Mouse (Mus musculus): ENCODE measurements around the gene Mbtd1.

Gene Mbtd1

GRCm38 (mm10) chr11:93948887-93949567 is 63.4 kb downstream of the Mbtd1 start:
- in situ Hi-C loops (cut with MseI, MboI), result no loop called here

DNA sequence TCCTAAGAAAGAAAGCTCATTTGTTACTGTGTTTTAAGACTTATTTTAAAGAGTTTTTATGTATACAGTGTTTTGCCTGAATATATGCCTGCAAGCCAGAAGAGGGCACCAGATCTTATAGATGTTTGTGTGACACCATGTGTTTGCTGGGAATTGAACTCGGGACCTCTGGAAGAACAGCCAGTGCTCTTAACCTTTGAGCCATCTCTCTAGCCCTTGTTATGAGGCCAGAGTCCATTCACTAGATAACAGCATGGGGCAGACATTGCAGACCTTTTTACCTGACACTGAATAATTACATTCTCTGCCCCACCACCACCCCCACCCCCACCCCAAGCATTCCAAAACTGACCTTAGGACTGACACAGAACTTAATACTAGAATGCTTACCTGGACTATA is 64.4 kb downstream of the Mbtd1 start:
- in situ Hi-C loops (cut with MseI, MboI), result no loop called here

DNA sequence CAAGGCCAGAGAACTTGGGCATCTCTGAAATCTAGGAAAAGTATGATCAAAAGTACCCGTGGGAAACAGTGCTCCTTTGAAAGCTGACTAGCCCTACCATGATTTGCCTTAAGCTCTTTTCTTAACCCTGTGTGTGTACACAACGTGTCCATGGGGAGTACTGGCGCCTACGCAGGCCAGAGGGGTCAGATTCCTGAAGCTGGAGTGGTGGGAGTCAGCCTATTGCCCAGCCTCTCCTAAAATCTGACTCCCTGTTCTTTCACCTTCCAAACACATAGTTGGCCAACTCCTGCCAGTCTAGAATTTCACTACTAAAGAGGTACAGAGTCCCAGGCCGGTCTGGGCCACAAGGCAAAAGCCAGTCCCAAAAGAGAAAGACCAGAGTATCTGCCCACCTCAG is 66.7 kb downstream of the Mbtd1 start:
- in situ Hi-C loops (cut with MseI, MboI), result no loop called here

DNA sequence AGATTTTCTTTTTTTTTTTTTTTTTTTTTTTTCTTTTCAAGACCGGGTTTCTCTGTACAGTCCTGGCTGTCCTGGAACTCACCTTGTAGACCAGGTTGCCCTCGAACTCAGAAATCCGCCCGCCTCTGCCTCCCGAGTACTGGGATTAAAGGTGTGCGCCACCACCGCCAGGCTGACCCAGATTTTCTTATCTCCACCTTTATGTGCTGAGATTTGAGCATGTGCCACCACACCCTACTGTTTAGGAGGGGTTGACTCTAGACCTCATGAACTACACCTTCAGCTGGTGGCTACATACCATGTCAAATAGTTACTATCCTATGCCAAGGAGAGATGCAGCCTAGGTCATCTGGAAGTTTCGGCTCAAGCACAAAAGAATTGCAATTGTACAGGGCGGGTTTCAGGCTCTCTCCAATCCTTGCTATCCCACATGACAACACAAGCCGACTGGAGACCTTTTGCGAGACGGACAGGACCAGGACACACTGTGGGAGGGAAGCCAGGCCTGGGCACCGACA is 69.1 kb downstream of the Mbtd1 start:
- in situ Hi-C loops (cut with MseI, MboI), result no loop called here

GRCm38 (mm10) chr11:93955256-93956150 is 69.9 kb downstream of the Mbtd1 start:
- in situ Hi-C loops (cut with MseI, MboI), result no loop called here

- in situ Hi-C loops (cut with MseI, MboI), result no loop called here
These were observed 70.5 kb downstream of the Mbtd1 start, which contains the start of gene Nme2 for GRCm38 (mm10) chr11:93956159-93956558. Nme2 (minus strand) TSS chr11:93956259.

GRCm38 (mm10) chr11:93957031-93957555 is 71.4 kb downstream of the Mbtd1 start:
- in situ Hi-C loops (cut with MseI, MboI), result no loop called here

DNA sequence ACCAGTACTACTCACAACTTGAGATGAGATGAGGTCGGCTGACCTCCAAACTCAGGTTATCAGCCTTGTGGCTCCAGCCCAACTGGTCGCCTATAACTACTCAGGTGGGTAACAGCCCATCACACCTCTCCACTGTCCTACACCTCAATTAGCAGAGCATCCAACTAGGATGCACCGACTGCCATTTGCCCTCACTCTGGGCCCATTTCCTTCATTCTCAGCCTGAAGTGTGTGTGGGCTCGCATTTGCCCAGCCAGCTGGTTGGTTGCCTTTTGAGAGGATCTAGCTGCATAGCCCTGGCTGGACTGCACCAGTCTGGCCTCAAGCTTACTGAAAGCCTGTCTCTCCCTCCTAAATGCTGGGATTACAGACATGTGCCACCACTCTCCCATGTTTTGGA is 72.1 kb downstream of the Mbtd1 start:
- in situ Hi-C loops (cut with MseI, MboI), result no loop called here

DNA sequence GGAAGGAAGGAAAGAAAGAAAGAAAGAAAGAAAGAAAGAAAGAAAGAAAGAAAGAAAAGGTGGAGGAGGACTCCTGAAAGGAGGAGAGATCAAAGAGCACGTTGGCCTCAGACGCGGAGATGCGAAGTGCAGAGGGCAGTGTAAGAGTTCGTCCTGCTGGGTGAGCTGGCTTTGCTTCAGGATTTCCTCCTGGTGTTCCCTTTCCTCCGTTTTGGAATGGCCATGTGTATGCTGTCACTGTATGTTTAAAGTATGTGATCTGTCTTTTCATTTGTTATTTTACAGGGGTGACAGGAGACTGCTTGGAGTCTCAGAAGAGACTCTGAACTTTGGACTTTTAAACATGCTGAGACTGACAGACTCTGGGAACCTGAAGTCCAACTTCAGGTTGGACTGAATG is 75.8 kb downstream of the Mbtd1 start:
- in situ Hi-C loops (cut with MseI, MboI), result no loop called here

DNA sequence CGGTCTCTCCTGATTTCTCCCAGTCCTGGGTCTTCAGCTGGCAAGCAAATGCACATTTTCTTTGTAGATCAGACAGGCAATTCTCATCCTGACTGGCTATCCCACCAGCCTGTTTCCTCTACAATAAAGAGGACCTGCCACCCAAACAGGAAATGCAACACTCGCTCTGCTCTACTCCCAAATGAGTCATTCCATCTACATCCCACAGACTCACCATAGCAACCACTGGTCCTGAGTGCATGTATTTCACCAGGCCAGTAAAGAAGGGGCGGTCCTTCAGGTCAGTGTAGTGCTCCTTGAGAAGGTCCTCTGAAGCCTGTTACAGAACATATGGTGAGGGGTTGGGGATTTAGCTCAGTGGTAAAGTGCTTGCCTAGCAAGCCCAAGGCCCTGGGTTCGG is 77.4 kb downstream of the Mbtd1 start:
- in situ Hi-C loops (cut with MseI, MboI), result no loop called here

GRCm38 (mm10) chr11:93965391-93965790 is 79.7 kb downstream of the Mbtd1 start:
- in situ Hi-C loops (cut with MseI, MboI), result no loop called here

GRCm38 (mm10) chr11:93967381-93967780 is 81.7 kb downstream of the Mbtd1 start:
- in situ Hi-C loops (cut with MseI, MboI), result no loop called here

DNA sequence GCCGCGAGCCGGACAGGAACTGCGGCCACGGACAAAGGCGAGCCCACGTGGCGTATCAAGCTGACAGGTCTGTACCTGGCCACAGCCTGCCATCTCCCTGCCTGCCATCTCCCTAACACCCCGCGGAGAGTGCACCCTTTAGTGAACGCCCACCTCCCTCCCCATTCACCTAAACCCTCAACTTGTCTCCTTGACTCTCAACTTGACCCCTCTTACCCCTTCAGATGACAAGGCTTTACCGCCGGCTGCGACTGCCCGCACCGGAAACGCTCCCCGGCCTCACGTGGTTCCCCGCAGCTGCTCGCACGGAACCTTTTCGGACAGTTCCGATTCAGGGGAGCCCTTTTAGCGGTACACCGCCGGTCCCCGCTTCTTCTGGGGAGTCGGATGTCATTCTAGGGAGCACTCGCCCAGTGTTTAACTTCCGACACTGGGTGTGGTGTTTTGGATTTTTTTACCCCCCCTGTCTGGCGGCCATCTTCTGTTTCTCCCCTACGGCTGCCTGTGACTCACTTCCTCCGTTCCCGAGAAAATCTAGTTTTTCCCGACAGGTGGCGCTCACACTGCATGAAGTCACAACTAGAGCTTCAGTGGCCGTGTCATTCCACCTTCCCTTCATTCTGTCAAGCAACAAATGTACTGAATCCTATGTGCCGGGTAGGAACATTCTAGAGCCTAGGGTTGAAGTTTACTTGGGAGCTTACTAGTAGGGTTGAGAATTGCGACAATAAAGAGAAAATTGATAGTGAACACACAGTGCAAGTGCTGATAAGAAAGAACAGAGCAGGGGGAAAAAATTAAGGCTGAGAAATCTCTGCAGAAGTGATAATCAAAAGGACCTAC is 82.6 kb downstream of the Mbtd1 start, which contains the start of the genes Gm20390 and Nme1:
TSS of gene Gm20390 (minus strand) at position 289 of the 843 bp plus-strand sequence.
TSS of gene Nme1 (minus strand) at position 517 of the 843 bp plus-strand sequence.
- in situ Hi-C loops (cut with MseI, MboI), result no loop called here

- in situ Hi-C loops (cut with MseI, MboI), result no loop called here
These were observed 83.1 kb downstream of the Mbtd1 start for GRCm38 (mm10) chr11:93968848-93969128.

- in situ Hi-C loops (cut with MseI, MboI), result no loop called here
These were observed 83.5 kb downstream of the Mbtd1 start for GRCm38 (mm10) chr11:93969171-93969570.

DNA sequence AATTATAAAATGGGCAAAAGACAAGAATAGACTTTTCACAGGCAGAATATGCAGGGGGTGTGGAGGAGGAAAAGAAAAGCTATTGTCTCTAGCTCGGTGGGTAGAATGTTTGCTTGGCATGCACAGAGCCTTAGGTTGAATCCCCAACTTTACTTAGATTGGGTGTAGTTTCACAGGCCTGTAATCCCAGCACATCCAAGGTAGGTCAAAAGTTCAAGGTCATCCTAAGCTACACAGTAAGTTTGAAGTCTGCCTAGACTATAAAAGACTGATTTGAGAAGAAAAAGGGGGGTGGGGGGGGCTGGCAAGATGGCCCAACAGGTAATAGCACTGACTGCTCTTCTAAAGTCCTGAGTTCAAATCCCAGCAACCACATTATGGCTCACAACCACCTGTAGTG is 84.1 kb downstream of the Mbtd1 start:
- in situ Hi-C loops (cut with MseI, MboI), result no loop called here

DNA sequence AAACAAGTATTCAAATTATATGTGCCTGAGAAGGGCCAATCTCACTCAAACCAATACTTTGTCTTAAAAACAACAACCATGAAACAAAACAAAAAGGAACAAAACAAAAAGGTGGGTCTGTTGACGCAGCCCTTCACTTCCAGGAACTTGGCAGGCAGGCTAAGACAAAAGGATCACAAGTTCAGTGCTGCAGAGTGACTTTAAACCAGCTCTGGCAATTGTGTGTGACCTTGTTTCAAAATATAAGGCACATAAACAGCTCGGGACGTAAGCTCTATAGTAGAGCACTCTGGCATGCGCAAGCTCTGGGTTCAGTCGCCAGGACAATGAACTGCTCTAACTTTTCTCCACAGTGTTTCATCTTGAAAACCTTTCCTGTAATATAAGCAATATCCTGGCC is 87.3 kb downstream of the Mbtd1 start:
- in situ Hi-C loops (cut with MseI, MboI), result no loop called here

- in situ Hi-C loops (cut with MseI, MboI), result no loop called here
These were observed 93.9 kb downstream of the Mbtd1 start for GRCm38 (mm10) chr11:93979502-93980049.

DNA sequence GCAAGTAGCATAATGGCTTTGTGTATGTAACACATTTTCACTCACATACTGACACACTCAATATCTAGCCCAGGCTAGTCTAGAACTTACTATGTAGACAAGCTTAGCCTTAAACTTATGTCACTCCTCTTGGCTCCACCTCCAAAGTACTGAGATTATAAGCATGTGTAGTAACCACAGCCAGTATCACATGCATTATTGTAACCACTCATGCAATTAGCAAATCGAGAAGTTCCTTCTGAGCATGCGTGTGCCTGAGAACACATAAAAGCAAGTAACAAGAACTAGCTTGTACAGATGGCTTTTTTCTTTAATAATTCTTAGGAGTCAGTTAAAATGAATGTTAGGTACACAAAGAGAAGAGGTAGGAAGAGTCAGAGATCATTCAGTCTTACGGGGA is 99.0 kb downstream of the Mbtd1 start:
- in situ Hi-C loops (cut with MseI, MboI), result no loop called here

- in situ Hi-C loops (cut with MseI, MboI), result no loop called here
These were observed 99.6 kb downstream of the Mbtd1 start for GRCm38 (mm10) chr11:93985265-93985664.

DNA sequence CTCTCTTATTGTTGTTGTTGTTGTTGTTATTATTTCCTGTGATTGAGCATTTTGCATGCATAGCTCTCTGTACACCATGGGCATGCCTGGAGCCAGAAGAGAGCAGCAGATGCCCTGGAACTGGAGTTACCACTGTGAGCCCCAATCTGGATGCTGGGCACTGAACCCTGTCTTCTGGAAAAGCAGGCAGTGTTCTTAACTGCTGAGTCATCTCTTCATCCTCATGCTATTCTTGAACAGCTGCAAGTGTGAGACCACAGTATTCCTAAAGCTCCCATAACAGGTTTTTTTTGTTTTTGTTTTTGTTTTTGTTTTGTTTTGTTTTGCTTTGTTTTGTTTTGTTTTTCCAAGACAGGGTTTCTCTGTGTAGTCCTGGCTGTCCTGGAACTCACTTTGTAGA is 100.6 kb downstream of the Mbtd1 start:
- in situ Hi-C loops (cut with MseI, MboI), result no loop called here
